Mouse (Mus musculus): Measurements from ENCODE around the gene H13. TPM values are rescaled to one million over a fixed set of nuclear protein-coding genes. Genes with fewer than 3 reads are reported as not detected.

The H13 gene
- polyA plus RNA-seq, 2 experiments: 27.4 to 38.1 TPM

DNA sequence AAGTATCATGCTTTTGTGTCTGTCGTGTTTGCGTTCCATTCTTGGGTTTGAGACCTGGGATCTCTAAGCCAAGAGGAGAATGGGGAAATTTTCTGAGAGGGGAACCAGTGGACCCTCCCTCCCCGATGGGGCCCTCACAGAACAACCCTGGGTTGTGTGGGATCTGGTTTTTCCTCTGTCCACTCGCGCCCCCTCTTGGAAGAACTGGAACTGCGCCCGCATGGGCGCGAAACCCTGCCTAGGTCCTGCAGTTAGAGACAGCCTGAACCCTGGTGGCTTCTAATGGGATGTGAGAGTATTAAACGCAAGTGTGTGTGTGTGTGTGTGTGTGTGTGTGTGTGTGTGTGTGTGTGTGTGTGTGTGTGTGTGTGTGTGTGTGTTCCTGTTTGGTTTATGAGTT, 73.2 kb downstream of the H13 start:
- H3K9ac ChIP-seq (replicated peaks): no peak overlapping the region
- peak; percentile 85 for TF ChIP-seq CTCF (IDR thresholded peaks at IDR 0.05; ENCODE audit: low read depth)
- TF ChIP-seq EP300 (IDR thresholded peaks at IDR 0.05; ENCODE audit: low read depth): no peak
- no peaks in the 10 kb centered on the region for H3K9me3 ChIP-seq (ENCODE audit: control insufficient read depth, low read length)
- ATAC-seq (ENCODE audit: insufficient read depth): peak; percentile 40
- no peaks in the 10 kb centered on the region for H3K36me3 ChIP-seq (replicated peaks; ENCODE audit: control insufficient read depth, insufficient read depth, low read depth)
- 6% methylated on average over 10 of the region's 10 CpGs for WGBS (ENCODE audit: insufficient replicate concordance)
- DNase-seq (ENCODE audit: low read depth in 3 of 3, low spot score in 3 of 3): peak in 1 of 3 experiments; percentile 58
- peaks cover 26 to 42% of the 10 kb centered on the region in 2 experiments for H3K4me1 ChIP-seq (replicated peaks; ENCODE audit: control insufficient read depth in 2 of 2, insufficient read depth in 2 of 2, low read length in 1 of 2)
- H3K4me2 ChIP-seq (ENCODE audit: low read depth): peak overlapping the region; percentile 47
- no peak overlapping the region for H3K4me3 ChIP-seq (ENCODE audit: insufficient read depth in 1 of 2, low read depth in 2 of 2, low read length in 2 of 2)
- H3K27ac ChIP-seq: no peak overlapping the region
- no peaks in the 10 kb centered on the region for H3K27me3 ChIP-seq (ENCODE audit: control insufficient read depth, insufficient read depth, low read length)

DNA sequence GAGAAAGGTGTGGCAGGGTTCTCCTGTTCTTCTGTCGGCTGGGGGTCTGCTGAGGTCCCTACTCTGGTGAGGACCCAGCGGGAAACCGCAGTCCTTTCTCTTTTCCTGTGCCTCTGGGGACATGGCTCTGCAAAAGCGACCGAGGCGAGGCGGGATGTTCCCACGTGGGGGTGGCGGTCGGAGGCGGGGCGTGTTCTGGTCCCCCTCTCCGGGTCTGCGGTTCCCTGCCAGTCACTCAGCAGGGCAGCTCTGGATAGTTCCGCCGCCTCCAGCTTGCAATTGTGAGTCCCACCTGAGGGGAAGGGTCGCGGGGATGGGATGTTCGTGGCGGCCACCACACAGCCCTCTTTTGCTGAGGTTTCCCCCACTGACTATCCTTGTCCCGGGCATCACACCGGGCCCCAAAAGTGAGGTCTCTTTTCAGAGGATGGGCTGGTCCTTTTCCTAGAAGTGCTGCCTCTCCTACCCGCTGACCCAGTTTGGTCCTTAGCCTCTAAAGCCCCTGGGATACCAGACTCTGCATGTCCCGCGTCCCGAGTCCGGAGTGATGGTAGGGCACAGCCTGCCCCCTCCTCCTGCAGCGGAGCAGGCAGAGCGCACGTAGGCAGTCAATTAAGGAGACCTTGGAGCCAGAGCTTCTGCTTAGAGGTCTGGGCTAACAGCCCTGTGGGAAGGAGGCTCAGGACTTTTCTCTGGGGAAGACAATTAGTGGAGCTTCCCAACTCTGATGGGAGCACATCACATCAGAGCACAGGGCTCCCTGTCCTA, 84.9 kb downstream of the H13 start, which contains the start of gene Cox4i2:
TSS of gene Cox4i2 (plus strand) at position 230 of the 768 bp plus-strand sequence.
- Histone ChIP-seq H3K9ac (replicated peaks) (no peak within 1 kb of the TSS), H3K36me3 (replicated peaks; ENCODE audit: control insufficient read depth, insufficient read depth, low read depth) (no peaks in the 10 kb centered on the region), H3K27me3 (ENCODE audit: control insufficient read depth, insufficient read depth, low read length) (peaks cover 10% of the 10 kb centered on the region), H3K4me3 (ENCODE audit: insufficient read depth in 1 of 2, low read depth in 2 of 2, low read length in 2 of 2) (no peak within 1 kb of the TSS), H3K9me3 (ENCODE audit: control insufficient read depth, low read length) (no peaks in the 10 kb centered on the region), H3K4me1 (replicated peaks; ENCODE audit: control insufficient read depth in 2 of 2, insufficient read depth in 2 of 2, low read length in 1 of 2) (0 out of 4 replicates have a peak, but pooled peaks cover 0 to 3% of the 10 kb centered on the region in 2 experiments), H3K4me2 (ENCODE audit: low read depth) (peak within 1 kb of the TSS; percentile 15; the same call in 1 of the 2 replicates), H3K27ac (no peak within 1 kb of the TSS)
- no peak for ATAC-seq (ENCODE audit: insufficient read depth)
- WGBS (ENCODE audit: insufficient replicate concordance): 7% methylated on average over 30 of the region's 30 CpGs
- no peak for DNase-seq (ENCODE audit: low read depth in 3 of 3, low spot score in 3 of 3)
- no peak for TF ChIP-seq EP300 (IDR thresholded peaks at IDR 0.05; ENCODE audit: low read depth)
- no peak for TF ChIP-seq CTCF (IDR thresholded peaks at IDR 0.05; ENCODE audit: low read depth)

DNA sequence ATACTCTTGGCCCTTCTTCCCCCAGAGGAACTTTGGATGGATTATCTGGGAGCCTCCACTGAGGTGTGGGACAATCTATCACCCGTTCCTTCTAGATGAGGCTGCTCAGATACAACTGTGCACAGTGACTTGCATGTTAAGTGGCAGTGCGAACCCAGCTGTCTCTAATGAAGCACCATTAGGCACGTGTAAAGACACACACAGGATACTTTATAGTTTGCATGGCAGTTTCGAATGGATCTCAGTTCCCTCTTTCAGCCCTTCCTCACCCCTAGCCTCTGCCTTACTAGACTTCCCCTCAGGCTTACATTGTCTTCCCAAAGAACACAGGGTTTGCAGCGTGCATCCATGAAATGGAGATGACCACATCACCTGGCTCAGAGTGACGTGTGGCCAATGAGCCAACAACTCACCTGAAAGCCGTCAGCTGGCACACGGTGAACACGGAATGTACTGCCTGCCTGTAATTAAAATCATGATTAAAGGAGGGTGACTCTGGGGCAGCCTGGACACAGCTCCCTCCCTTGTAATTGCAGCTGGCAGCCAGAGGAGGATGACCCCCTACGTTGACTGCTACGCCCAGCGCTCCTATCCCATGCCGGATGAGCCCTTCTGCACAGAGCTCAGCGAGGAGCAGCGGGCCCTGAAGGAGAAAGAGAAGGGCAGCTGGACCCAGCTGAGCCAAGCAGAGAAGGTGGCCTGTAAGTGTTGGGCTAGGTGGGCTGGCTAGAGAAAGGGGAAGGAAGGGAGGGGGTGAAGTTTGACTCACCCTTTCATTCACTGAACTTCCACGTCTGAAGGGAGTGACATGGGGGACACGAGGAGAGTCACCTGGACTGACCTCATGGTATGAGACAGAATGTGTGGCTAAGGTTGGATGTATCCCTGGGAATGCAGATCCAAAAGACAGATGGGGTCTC, 87.5 kb downstream of the H13 start:
- no peak overlapping the region for H3K9ac ChIP-seq (replicated peaks)
- no peak for DNase-seq (ENCODE audit: low read depth in 3 of 3, low spot score in 3 of 3)
- no peak overlapping the region for H3K4me3 ChIP-seq (ENCODE audit: insufficient read depth in 1 of 2, low read depth in 2 of 2, low read length in 2 of 2)
- peaks cover 10% of the 10 kb centered on the region for H3K27me3 ChIP-seq (ENCODE audit: control insufficient read depth, insufficient read depth, low read length)
- no peak for ATAC-seq (ENCODE audit: insufficient read depth)
- H3K27ac ChIP-seq: no peak overlapping the region
- H3K4me2 ChIP-seq (ENCODE audit: low read depth): no peak overlapping the region
- 0 out of 4 replicates have a peak, but pooled peaks cover 0 to 3% of the 10 kb centered on the region in 2 experiments for H3K4me1 ChIP-seq (replicated peaks; ENCODE audit: control insufficient read depth in 2 of 2, insufficient read depth in 2 of 2, low read length in 1 of 2)
- 51% methylated on average over 17 of the region's 17 CpGs for WGBS (ENCODE audit: insufficient replicate concordance)
- no peaks in the 10 kb centered on the region for H3K36me3 ChIP-seq (replicated peaks; ENCODE audit: control insufficient read depth, insufficient read depth, low read depth)
- no peaks in the 10 kb centered on the region for H3K9me3 ChIP-seq (ENCODE audit: control insufficient read depth, low read length)
- no peak for TF ChIP-seq CTCF (IDR thresholded peaks at IDR 0.05; ENCODE audit: low read depth)
- no peak for TF ChIP-seq EP300 (IDR thresholded peaks at IDR 0.05; ENCODE audit: low read depth)

DNA sequence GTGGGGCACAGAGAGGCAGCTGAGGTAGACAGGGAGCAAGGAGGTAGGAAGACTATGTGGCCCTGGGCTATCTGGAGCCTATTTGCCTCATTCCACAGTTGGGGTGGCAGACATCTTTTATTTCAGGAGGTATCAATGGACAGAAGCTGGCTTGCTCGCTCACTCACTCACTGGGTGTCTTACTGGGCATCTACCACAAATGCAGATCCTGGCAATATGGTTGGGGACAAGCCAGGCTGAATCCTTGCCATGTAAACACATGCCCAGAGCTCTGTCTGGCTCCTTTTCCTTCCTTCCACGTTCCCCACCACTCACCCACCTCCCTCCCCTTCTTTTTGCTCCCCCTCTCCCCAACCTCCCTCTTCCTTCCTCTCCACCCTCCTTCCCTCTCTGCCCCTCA, 88.2 kb downstream of the H13 start:
- no peak overlapping the region for H3K4me2 ChIP-seq (ENCODE audit: low read depth)
- no peak overlapping the region for H3K27ac ChIP-seq
- no peaks in the 10 kb centered on the region for H3K9me3 ChIP-seq (ENCODE audit: control insufficient read depth, low read length)
- ATAC-seq (ENCODE audit: insufficient read depth): no peak
- 0 out of 4 replicates have a peak, but pooled peaks cover 0 to 3% of the 10 kb centered on the region in 2 experiments for H3K4me1 ChIP-seq (replicated peaks; ENCODE audit: control insufficient read depth in 2 of 2, insufficient read depth in 2 of 2, low read length in 1 of 2)
- no peak overlapping the region for H3K9ac ChIP-seq (replicated peaks)
- no peak overlapping the region for H3K4me3 ChIP-seq (ENCODE audit: insufficient read depth in 1 of 2, low read depth in 2 of 2, low read length in 2 of 2)
- H3K36me3 ChIP-seq (replicated peaks; ENCODE audit: control insufficient read depth, insufficient read depth, low read depth): no peaks in the 10 kb centered on the region
- WGBS (ENCODE audit: insufficient replicate concordance): 44% methylated on average over 2 of the region's 2 CpGs
- no peak for TF ChIP-seq CTCF (IDR thresholded peaks at IDR 0.05; ENCODE audit: low read depth)
- TF ChIP-seq EP300 (IDR thresholded peaks at IDR 0.05; ENCODE audit: low read depth): no peak
- H3K27me3 ChIP-seq (ENCODE audit: control insufficient read depth, insufficient read depth, low read length): peaks cover 10% of the 10 kb centered on the region
- DNase-seq (ENCODE audit: low read depth in 3 of 3, low spot score in 3 of 3): no peak

Other genes starting within 250 kb of the H13 start
- not detected in 2 replicates for gene Defb23, start 204.8 kb upstream of the H13 start, polyA plus RNA-seq (2012; rRNA removed)
- not detected in 2 replicates for gene Defb23, start 204.8 kb upstream of the H13 start, polyA plus RNA-seq (2014; fragmentation: Nextera tagmentation; extraction: Ambion mirVana)
- not detected in 2 replicates for gene Defb20, start 192.4 kb upstream of the H13 start, polyA plus RNA-seq (2012; rRNA removed)
- not detected in 2 replicates for gene Defb20, start 192.4 kb upstream of the H13 start, polyA plus RNA-seq (2014; fragmentation: Nextera tagmentation; extraction: Ambion mirVana)
- gene Defb22, start 179.3 kb upstream of the H13 start, polyA plus RNA-seq (2012; rRNA removed): not detected in 2 replicates
- not detected in 2 replicates for gene Defb22, start 179.3 kb upstream of the H13 start, polyA plus RNA-seq (2014; fragmentation: Nextera tagmentation; extraction: Ambion mirVana)
- gene Defb26, start 157.8 kb upstream of the H13 start, polyA plus RNA-seq (2012; rRNA removed): not detected in 2 replicates
- gene Defb26, start 157.8 kb upstream of the H13 start, polyA plus RNA-seq (2014; fragmentation: Nextera tagmentation; extraction: Ambion mirVana): not detected in 2 replicates
- gene Defb28, start 151.2 kb upstream of the H13 start, polyA plus RNA-seq (2012; rRNA removed): not detected in 2 replicates
- not detected in 2 replicates for gene Defb28, start 151.2 kb upstream of the H13 start, polyA plus RNA-seq (2014; fragmentation: Nextera tagmentation; extraction: Ambion mirVana)
- not detected in 2 replicates for gene Defb29, start 129.4 kb upstream of the H13 start, polyA plus RNA-seq (2012; rRNA removed)
- gene Defb29, start 129.4 kb upstream of the H13 start, polyA plus RNA-seq (2014; fragmentation: Nextera tagmentation; extraction: Ambion mirVana): not detected in 2 replicates
- not detected in 2 replicates for gene Gm17416, start 100.1 kb upstream of the H13 start, polyA plus RNA-seq (2012; rRNA removed)
- gene Gm17416, start 100.1 kb upstream of the H13 start, polyA plus RNA-seq (2014; fragmentation: Nextera tagmentation; extraction: Ambion mirVana): not detected in 2 replicates
- not detected in 2 replicates for gene Defb21, start 96.7 kb upstream of the H13 start, polyA plus RNA-seq (2012; rRNA removed)
- gene Defb21, start 96.7 kb upstream of the H13 start, polyA plus RNA-seq (2014; fragmentation: Nextera tagmentation; extraction: Ambion mirVana): not detected in 2 replicates
- not detected in 2 replicates for gene Defb19, start 89.1 kb upstream of the H13 start, polyA plus RNA-seq (2012; rRNA removed)
- gene Defb19, start 89.1 kb upstream of the H13 start, polyA plus RNA-seq (2014; fragmentation: Nextera tagmentation; extraction: Ambion mirVana): not detected in 2 replicates
- not detected in 2 replicates for gene Defb45, start 70.1 kb upstream of the H13 start, polyA plus RNA-seq (2012; rRNA removed)
- not detected in 2 replicates for gene Defb45, start 70.1 kb upstream of the H13 start, polyA plus RNA-seq (2014; fragmentation: Nextera tagmentation; extraction: Ambion mirVana)
- gene Defb36, start 65.1 kb upstream of the H13 start, polyA plus RNA-seq (2012; rRNA removed): not detected in 2 replicates
- gene Defb36, start 65.1 kb upstream of the H13 start, polyA plus RNA-seq (2014; fragmentation: Nextera tagmentation; extraction: Ambion mirVana): not detected in 2 replicates
- not detected in 2 replicates for gene Defb25, start 46.4 kb upstream of the H13 start, polyA plus RNA-seq (2012; rRNA removed)
- gene Defb25, start 46.4 kb upstream of the H13 start, polyA plus RNA-seq (2014; fragmentation: Nextera tagmentation; extraction: Ambion mirVana): not detected in 2 replicates
- gene Rem1, start 42.5 kb upstream of the H13 start, polyA plus RNA-seq (2012; rRNA removed): 0.42 and 0.66 TPM in 2 replicates
- gene Rem1, start 42.5 kb upstream of the H13 start, polyA plus RNA-seq (2014; fragmentation: Nextera tagmentation; extraction: Ambion mirVana): 0.52 and 0.91 TPM in 2 replicates
- 4.3 and 10.3 TPM in 2 replicates for gene Mcts2, start 17.6 kb downstream of the H13 start, polyA plus RNA-seq (2012; rRNA removed)
- gene Mcts2, start 17.6 kb downstream of the H13 start, polyA plus RNA-seq (2014; fragmentation: Nextera tagmentation; extraction: Ambion mirVana): 14.7 and 15.2 TPM in 2 replicates
- 45.6 and 50.6 TPM in 2 replicates for gene Id1, start 66.8 kb downstream of the H13 start, polyA plus RNA-seq (2012; rRNA removed)
- gene Id1, start 66.8 kb downstream of the H13 start, polyA plus RNA-seq (2014; fragmentation: Nextera tagmentation; extraction: Ambion mirVana): 20.7 and 22.6 TPM in 2 replicates
- gene Cox4i2, start 84.7 kb downstream of the H13 start, polyA plus RNA-seq (2012; rRNA removed): 0.51 and 0.92 TPM in 2 replicates
- 0.47 and 0.51 TPM in 2 replicates for gene Cox4i2, start 84.7 kb downstream of the H13 start, polyA plus RNA-seq (2014; fragmentation: Nextera tagmentation; extraction: Ambion mirVana)
- 72.2 and 81.6 TPM in 2 replicates for gene Bcl2l1, start 162.3 kb downstream of the H13 start, polyA plus RNA-seq (2012; rRNA removed)
- gene Bcl2l1, start 162.3 kb downstream of the H13 start, polyA plus RNA-seq (2014; fragmentation: Nextera tagmentation; extraction: Ambion mirVana): 172 and 186 TPM in 2 replicates
- gene Tpx2, start 178.5 kb downstream of the H13 start, polyA plus RNA-seq (2012; rRNA removed): 25.1 and 47.1 TPM in 2 replicates
- 80.9 and 82.6 TPM in 2 replicates for gene Tpx2, start 178.5 kb downstream of the H13 start, polyA plus RNA-seq (2014; fragmentation: Nextera tagmentation; extraction: Ambion mirVana)
- gene Mylk2, start 241.9 kb downstream of the H13 start, polyA plus RNA-seq (2012; rRNA removed): 0.02 TPM in 1 of 2 replicates, not detected in the other
- gene Mylk2, start 241.9 kb downstream of the H13 start, polyA plus RNA-seq (2014; fragmentation: Nextera tagmentation; extraction: Ambion mirVana): not detected in 2 replicates

Measured in liver, embryonic 14.5 days (tissue).